Mouse (Mus musculus) bone marrow macrophage, adult 2 months (primary cell): Measurements from ENCODE around the gene Map4. TPM values are rescaled to one million over a fixed set of nuclear protein-coding genes. Genes with fewer than 3 reads are reported as not detected.

ENCODE experiments used
- H3K27ac ChIP-seq: 2 replicates; pipeline ENCODE4 v1.5.1; 2012; ENCODE audit warnings: low read depth, low read length; ENCODE audit not compliant: insufficient read depth
- H3K4me1 ChIP-seq: 2 replicates; pipeline ENCODE4 v1.6.1; 2012; ENCODE audit warnings: low read length; ENCODE audit not compliant: control insufficient read depth, insufficient read depth
- H3K4me3 ChIP-seq: 2 replicates; pipeline ENCODE4 v1.5.1; 2012; ENCODE audit warnings: mild to moderate bottlenecking, low read length, moderate library complexity; ENCODE audit not compliant: insufficient read depth
- CTCF ChIP-seq: IDR thresholded peaks from 2 replicates; pipeline ENCODE4 v1.5.1; 2012; ENCODE audit warnings: low read depth, mild to moderate bottlenecking, low read length, moderate library complexity
- POLR2A ChIP-seq: IDR thresholded peaks from 2 replicates; pipeline ENCODE4 v1.6.1; 2012; ENCODE audit warnings: mild to moderate bottlenecking, low read depth, low read length, borderline replicate concordance
- polyA plus RNA-seq: library from polyadenylated mRNA; stranded (reverse); fragments of >200 nt; gene quantifications from 2 replicates; pipeline ENCODE4 v1.2.4, GENCODE M21; 2012; ENCODE audit not compliant: missing spikeins, insufficient read depth, insufficient read length

Map4 gene
- polyA plus RNA-seq, 1 experiment: 66.0 TPM

DNA sequence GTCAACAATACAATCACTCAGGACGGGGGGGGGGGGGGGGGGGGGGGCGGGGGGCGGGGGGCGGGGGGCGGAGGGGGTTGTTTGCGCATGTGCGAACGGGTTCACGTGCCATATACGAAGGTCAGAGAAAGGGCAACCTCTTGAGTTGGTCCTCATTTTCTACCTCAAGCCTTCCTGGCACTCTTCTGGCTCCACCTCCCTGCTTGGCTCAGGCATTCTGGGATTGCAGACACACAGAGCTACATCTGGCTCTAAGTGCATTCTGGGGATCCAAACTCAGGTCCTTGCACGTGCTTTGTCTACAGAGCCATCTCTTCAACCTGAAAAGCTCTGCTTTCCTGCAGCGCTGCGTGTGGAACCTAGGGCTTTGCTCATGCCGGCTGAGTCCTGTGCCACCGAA lies 31.9 kb upstream of the Map4 start:
- H3K4me1 ChIP-seq: peaks cover 16% of the 10 kb centered on the region
- H3K4me3 ChIP-seq: no peak overlapping the region
- no peak overlapping the region for H3K27ac ChIP-seq
- no peak for TF ChIP-seq CTCF
- TF ChIP-seq POLR2A: no peak

DNA sequence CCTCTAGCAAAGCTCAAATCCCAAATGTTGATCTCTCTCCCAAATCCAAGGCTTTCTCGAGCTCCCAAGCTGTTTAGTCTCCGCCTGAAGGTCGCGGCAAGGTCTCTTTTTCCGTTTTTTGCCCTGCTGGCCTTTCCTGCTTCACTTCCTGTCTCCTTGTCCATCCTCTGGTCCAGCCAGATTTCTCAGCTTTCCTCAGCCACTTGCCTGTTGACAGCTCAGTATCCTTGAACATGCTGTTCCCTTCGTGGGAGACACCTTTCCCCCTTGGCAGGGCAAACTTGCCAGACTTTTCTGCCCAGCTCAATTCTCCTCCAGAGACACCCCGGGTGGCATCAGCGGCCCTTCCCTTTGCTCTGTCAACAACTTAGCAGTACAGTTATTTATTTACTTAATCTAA lies 31.5 kb upstream of the Map4 start:
- no peak overlapping the region for H3K4me3 ChIP-seq
- H3K27ac ChIP-seq: no peak overlapping the region

DNA sequence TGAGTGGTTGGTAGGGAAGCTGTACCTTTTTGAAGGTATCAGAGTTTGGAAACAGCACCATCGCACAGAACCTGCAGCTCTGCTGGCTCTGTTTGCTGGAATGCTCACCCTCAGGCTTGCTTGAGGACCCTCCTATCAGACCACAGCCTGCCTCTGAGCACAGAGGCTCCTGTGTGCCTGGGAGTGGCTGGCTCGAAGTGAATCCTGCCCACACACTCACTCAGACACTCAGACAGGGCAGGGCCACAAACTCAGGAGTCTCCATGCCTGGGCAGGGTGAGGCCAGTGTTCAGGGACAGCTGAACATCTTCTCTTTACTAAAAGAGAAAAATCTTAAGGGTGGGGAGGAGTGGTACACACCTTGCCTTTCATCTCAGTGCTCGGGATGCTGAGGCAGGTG lies 30.7 kb upstream of the Map4 start:
- TF ChIP-seq CTCF (no peak), POLR2A (no peak)
- peaks cover 16% of the 10 kb centered on the region for H3K4me1 ChIP-seq
- H3K27ac ChIP-seq: no peak overlapping the region
- H3K4me3 ChIP-seq: no peak overlapping the region

More for the DNA sequence above, 31.5 kb upstream of the Map4 start:
- H3K4me1 ChIP-seq: peaks cover 16% of the 10 kb centered on the region
- TF ChIP-seq CTCF (no peak), POLR2A (no peak)

DNA sequence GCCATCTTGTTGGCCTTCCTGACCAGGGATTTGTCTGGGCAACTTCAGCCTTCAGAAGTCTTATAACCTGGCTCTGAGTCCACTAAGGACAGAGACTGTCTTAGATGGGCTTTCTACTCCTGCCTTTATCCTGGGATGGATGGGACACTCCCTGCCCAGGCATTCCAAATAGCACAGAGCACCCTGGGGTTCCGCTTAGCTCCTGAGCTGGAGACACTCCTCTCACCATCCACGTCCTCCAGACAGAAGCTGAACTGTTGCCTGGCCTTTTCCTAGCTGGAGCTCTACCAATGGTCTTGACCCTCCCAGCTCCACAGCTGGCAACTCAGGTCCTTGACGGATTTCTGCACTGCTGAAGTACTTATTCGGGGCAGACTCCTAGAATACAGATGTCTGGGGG lies 29.0 kb upstream of the Map4 start:
- H3K4me3 ChIP-seq: no peak overlapping the region
- H3K4me1 ChIP-seq: peaks cover 16% of the 10 kb centered on the region
- TF ChIP-seq POLR2A (no peak), CTCF (no peak)
- H3K27ac ChIP-seq: no peak overlapping the region

DNA sequence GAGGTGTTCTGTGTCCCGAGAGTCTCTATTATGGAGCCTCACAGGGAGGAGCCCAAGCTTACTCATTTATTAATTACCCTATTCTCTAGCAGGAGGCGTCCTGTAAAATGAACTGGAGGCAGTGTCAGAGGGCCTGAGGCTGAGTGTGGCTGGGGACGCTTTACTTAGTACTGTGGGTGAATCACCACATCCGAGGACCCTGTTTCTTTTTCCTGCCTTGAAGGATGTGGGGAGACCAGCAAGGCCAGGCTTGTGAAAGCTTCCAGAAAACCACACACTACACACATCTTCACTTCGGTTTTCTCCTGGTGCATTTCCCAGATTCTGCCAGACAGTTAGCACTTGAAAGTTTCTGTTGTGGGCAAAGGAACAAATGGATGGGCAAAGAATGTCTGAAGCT lies 28.5 kb upstream of the Map4 start:
- H3K27ac ChIP-seq: no peak overlapping the region
- H3K4me3 ChIP-seq: no peak overlapping the region
- peaks cover 18% of the 10 kb centered on the region for H3K4me1 ChIP-seq
- no peak for TF ChIP-seq CTCF

DNA sequence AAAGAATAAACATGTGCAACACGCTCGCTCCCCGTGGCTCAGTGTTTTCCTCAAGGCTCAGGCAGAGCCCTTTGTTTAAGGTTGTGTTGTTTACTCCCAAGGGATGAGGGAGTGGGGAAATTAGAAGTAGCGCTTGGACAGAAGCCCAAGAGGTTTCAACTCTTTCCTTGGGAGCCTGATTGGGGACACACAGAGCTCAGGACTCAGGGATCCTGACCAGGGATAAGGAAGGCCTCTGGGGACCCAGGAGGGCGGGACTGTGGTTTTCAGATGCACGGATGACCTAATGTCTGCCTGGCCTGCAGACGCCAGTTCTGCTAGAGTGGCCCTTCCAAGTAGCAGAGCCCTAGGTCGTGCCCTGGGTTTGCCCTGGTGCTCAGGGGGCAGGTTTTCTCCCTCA lies 24.0 kb upstream of the Map4 start:
- H3K4me1 ChIP-seq: peaks cover 15% of the 10 kb centered on the region
- no peak overlapping the region for H3K27ac ChIP-seq
- H3K4me3 ChIP-seq: no peak overlapping the region
- TF ChIP-seq POLR2A (no peak), CTCF (no peak)

DNA sequence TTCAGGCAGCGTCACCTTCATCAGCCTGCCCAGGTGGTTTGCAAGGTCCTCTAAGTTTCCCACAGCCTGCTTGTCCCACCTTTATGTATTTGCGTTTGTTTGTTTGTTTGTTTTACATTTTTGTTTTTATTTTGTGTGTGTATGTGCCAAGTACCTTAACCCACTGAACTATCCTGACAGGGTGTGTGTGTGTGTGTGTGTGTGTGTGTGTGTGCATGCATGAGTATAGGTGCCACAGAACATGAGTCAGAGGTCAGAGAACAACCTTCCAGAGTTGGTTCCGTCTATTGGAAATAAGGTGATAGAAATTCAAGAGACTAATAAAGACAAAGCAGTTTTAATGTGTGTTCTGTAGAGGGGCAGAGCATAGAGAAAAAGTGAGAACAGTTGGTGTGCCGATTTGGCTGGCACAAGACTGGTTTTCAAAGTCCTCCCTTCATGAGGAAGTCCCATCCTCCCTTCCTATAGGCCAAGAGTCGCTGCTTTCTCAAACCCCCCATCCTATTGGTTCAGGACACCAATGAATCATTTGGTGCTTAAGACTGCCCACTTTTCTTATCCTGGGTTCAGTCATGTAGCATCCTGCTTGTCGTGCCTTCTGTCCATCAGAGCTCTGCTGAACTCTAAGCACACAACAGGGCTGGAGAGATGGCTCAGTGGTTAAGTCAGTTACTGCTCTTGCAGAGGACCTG lies 23.3 kb upstream of the Map4 start:
- TF ChIP-seq CTCF (no peak), POLR2A (no peak)
- Histone ChIP-seq H3K27ac (no peak overlapping the region), H3K4me3 (no peak overlapping the region), H3K4me1 (peaks cover 16% of the 10 kb centered on the region)

DNA sequence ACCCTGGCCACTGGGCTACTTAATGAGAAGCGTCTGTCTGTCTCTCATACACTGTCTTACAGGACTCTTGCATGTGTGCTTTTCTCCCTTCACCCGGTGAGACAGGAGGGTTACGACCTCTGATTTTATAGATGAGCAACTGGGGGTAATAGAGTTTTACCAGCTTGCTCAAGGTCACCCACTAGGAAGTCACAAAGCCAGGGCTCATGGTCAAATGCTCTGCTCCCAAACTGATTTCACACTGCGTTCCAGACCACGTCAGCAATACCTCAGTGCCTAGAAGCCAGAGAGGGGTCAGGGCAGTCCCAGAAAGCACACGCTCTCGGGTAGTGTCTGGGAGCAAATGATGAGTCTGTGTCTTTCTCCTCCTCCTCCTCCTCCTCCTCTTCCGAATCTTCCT lies 22.2 kb upstream of the Map4 start:
- no peak overlapping the region for H3K27ac ChIP-seq
- no peak overlapping the region for H3K4me3 ChIP-seq
- TF ChIP-seq POLR2A: no peak
- no peak for TF ChIP-seq CTCF
- peaks cover 22% of the 10 kb centered on the region for H3K4me1 ChIP-seq

DNA sequence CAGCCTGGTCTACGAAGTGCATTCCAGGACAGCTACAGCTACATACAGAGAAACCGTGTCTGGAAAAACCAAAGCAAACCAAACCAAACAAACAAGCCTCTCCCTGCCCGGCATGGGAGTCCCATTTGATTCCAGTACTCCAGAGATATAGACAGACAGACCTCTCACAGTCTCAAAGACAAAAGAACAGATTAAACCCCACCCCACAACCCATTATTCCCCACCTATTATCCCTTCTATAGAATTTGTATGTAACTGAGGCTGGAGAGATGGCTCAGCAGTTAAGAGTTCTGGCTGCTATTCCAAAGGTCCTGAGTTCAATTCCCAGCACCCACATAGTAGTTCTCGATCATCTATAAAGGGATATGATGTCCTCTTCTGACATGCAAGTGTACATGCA lies 21.3 kb upstream of the Map4 start:
- Histone ChIP-seq H3K4me1 (peaks cover 26% of the 10 kb centered on the region), H3K27ac (no peak overlapping the region), H3K4me3 (no peak overlapping the region)
- no peak for TF ChIP-seq CTCF
- no peak for TF ChIP-seq POLR2A

DNA sequence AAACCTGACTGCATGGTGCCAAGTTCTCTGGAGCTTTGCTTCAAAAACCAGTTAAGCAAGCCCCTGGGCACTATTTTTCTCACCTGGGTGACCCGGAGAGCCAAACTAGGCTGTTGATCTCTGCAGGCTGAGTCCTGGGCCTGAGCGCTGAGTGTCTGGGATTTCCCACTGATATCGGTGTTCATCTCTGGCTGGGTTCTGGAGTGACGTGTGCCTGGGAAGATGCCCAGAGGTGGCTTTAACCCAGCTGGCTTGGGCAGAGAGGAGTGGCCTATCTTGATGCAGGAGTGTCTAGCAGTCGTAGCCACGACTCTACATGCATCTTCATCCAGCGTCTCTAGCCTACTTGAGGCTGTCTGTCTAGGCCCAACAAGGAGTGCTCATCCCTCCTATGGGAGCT lies 19.5 kb upstream of the Map4 start:
- Histone ChIP-seq H3K4me3 (no peak overlapping the region), H3K4me1 (peaks cover 27% of the 10 kb centered on the region), H3K27ac (no peak overlapping the region)
- TF ChIP-seq CTCF (no peak), POLR2A (no peak)
